Mouse (Mus musculus): ENCODE data around the gene Kbtbd7. TPM values are rescaled to one million over a fixed set of nuclear protein-coding genes. Genes with fewer than 3 reads are reported as not detected.

Gene Kbtbd7
- total RNA-seq (2012; rRNA removed) (2.6 and 3.8 TPM in 2 replicates), polyA plus RNA-seq (2012; ENCODE audit: insufficient read depth in 1 of 2, insufficient read length in 2 of 2, low read depth in 1 of 2, low replicate concordance in 2 of 2, missing spikeins in 1 of 2) (1 to 10 TPM in 1 of 2 experiments, not detected in 1; 2.7 TPM)

GRCm38 (mm10) chr14:79425979-79426729 lies at the start of gene Kbtbd7:
Gene Kbtbd7 (plus strand): TSS chr14:79426511.
- no peaks in the 10 kb centered on the region for H3K27me3 ChIP-seq (ENCODE audit: control insufficient read depth in 1 of 2, insufficient read depth in 2 of 2, low read length in 2 of 2)
- H3K79me2 ChIP-seq (ENCODE audit: control insufficient read depth, insufficient read depth, low read length, poor library complexity) = no peaks in the 10 kb centered on the region
- H3K4me3 ChIP-seq (ENCODE audit: control insufficient read depth in 1 of 2, insufficient read depth in 1 of 2, low read depth in 2 of 2, low read length in 2 of 2) = peak within 1 kb of the TSS; percentile 24 to 38
- DNase-seq (ENCODE audit: low read depth, low spot score) = peak; percentile 99
- 0 out of 2 replicates have a peak, but pooled peaks have one; percentile 69 for TF ChIP-seq MXI1 (IDR thresholded peaks at IDR 0.05; ENCODE audit: low read depth, low read length)
- TF ChIP-seq SMC3 (IDR thresholded peaks at IDR 0.05; ENCODE audit: low read depth, low read length) = no peak
- no peak for TF ChIP-seq MAFK (IDR thresholded peaks at IDR 0.05; ENCODE audit: borderline replicate concordance, low read depth, low read length)
- peak; percentile 90; the same call in 1 of the 2 replicates for TF ChIP-seq UBTF (IDR thresholded peaks at IDR 0.05; ENCODE audit: borderline replicate concordance, insufficient read depth, low read depth, low read length)
- TF ChIP-seq USF1 (IDR thresholded peaks at IDR 0.05; ENCODE audit: low read depth, low read length) = peak; percentile 35; the same call in 1 of the 2 replicates
- TF ChIP-seq TCF12 (IDR thresholded peaks at IDR 0.05; ENCODE audit: low read depth, low read length) = no peak; the same call in none of the 2 replicates
- peak; percentile 53; the same call in 1 of the 2 replicates for TF ChIP-seq MYC (IDR thresholded peaks at IDR 0.05; ENCODE audit: low read depth, low read length)
- TF ChIP-seq ZNF384 (IDR thresholded peaks at IDR 0.05; ENCODE audit: low read depth, low read length) = peak; percentile 90
- TF ChIP-seq ZKSCAN1 (IDR thresholded peaks at IDR 0.05; ENCODE audit: low read depth, low read length) = no peak
- TF ChIP-seq EP300 (IDR thresholded peaks at IDR 0.05; ENCODE audit: low read depth in 1 of 2, low read length in 2 of 2) = peak in 1 of 2 experiments; percentile 74; a peak in 2 of 4 replicates
- TF ChIP-seq E2F4 (IDR thresholded peaks at IDR 0.05; ENCODE audit: borderline replicate concordance, low read depth, low read length) = no peak
- TF ChIP-seq ETS1 (IDR thresholded peaks at IDR 0.05; ENCODE audit: low read depth, low read length) = peak; percentile 99
- peak; percentile 56 for TF ChIP-seq CHD2 (IDR thresholded peaks at IDR 0.05; ENCODE audit: low read length)
- peak; percentile 87 for TF ChIP-seq SIN3A (IDR thresholded peaks at IDR 0.05; ENCODE audit: low read length)
- TF ChIP-seq TBP (IDR thresholded peaks at IDR 0.05; ENCODE audit: low read depth, low read length) = peak; percentile 86
- no peak for TF ChIP-seq MAZ (IDR thresholded peaks at IDR 0.05; ENCODE audit: low read depth, low read length)
- TF ChIP-seq POLR2A (IDR thresholded peaks at IDR 0.05; ENCODE audit: control insufficient read depth in 1 of 2, insufficient read depth in 1 of 2, low read depth in 1 of 2, low read length in 2 of 2, poor library complexity in 1 of 2) = peak; percentile 45 to 53; a peak in 1 of 4 replicates
- peak; percentile 80; the same call in 1 of the 2 replicates for TF ChIP-seq BHLHE40 (IDR thresholded peaks at IDR 0.05; ENCODE audit: borderline replicate concordance, low read depth, low read length)
- no peak for TF ChIP-seq ZC3H11A (IDR thresholded peaks at IDR 0.05; ENCODE audit: low read depth, low read length)
- peak; percentile 56 for TF ChIP-seq NELFE (IDR thresholded peaks at IDR 0.05; ENCODE audit: low read depth, low read length)
- peak; percentile 99 for TF ChIP-seq KAT2A (conservative IDR thresholded peaks at IDR 0.05; ENCODE audit: low read depth, low read length)
- TF ChIP-seq POLR2AphosphoS5 (IDR thresholded peaks at IDR 0.05; ENCODE audit: borderline replicate concordance, low read depth, low read length) = no peak
- TF ChIP-seq GATA1 (IDR thresholded peaks at IDR 0.05; ENCODE audit: low read depth, low read length) = peak; percentile 36; the same call in 1 of the 2 replicates
- peak; percentile 66; the same call in 1 of the 2 replicates for TF ChIP-seq ELF1 (IDR thresholded peaks at IDR 0.05; ENCODE audit: low read depth, low read length)
- TF ChIP-seq MAX (IDR thresholded peaks at IDR 0.05; ENCODE audit: low read length) = peak; percentile 78
- peak; percentile 99 for TF ChIP-seq HCFC1 (IDR thresholded peaks at IDR 0.05; ENCODE audit: low read depth, low read length)
- TF ChIP-seq USF2 (IDR thresholded peaks at IDR 0.05; ENCODE audit: borderline replicate concordance in 1 of 2, insufficient read depth in 1 of 2, low read depth in 1 of 2, low read length in 2 of 2) = no peak
- no peak for TF ChIP-seq TAL1 (IDR thresholded peaks at IDR 0.05; ENCODE audit: low read length)
- TF ChIP-seq ZMIZ1 (IDR thresholded peaks at IDR 0.05; ENCODE audit: low read depth, low read length) = 0 out of 2 replicates have a peak, but pooled peaks have one; percentile 46
- TF ChIP-seq NRF1 (IDR thresholded peaks at IDR 0.05; ENCODE audit: insufficient read depth, low read depth, low read length, poor library complexity, severe bottlenecking) = peak; percentile 45; the same call in 1 of the 2 replicates
- H3K36me3 ChIP-seq (ENCODE audit: control insufficient read depth in 1 of 2, insufficient read depth in 2 of 2, low read length in 2 of 2) = peaks cover 0 to 8% of the 10 kb centered on the region in 2 experiments; a peak in 2 of 4 replicates
- H3K4me1 ChIP-seq (ENCODE audit: control insufficient read depth in 1 of 2, insufficient read depth in 2 of 2, low read length in 2 of 2) = peaks cover 0 to 11% of the 10 kb centered on the region in 2 experiments; a peak in 2 of 4 replicates
- H3K27ac ChIP-seq (ENCODE audit: control insufficient read depth, low read depth, low read length) = peak within 1 kb of the TSS; percentile 54
- H3K9ac ChIP-seq (ENCODE audit: control insufficient read depth, low read depth, low read length, poor library complexity, severe bottlenecking) = peak within 1 kb of the TSS; percentile 37
- H3K9me3 ChIP-seq (replicated peaks; ENCODE audit: insufficient read depth, low read length) = no peaks in the 10 kb centered on the region

Measured in MEL (cell line).